ENCODE assay signal across 25 mouse cellular contexts in genomic region chr1:177803511-177803910, GRCm38 (mm10).
"Had no signal": no experiment of that assay in that cellular context is flagged by ENCODE, and none has a peak within 500 bp of the region (broad histone marks: within the 10 kb centered on the region; RNA-seq: fewer than 3 reads in every experiment).

No protein-coding gene starts in this region.

- ATAC-seq: hindbrain, postnatal 0 days; intestine, embryonic 16.5 days; liver, postnatal 0 days had no signal

- H3K27me3 ChIP-seq: heart, embryonic 13.5 days; heart, embryonic 15.5 days; hindbrain, embryonic 13.5 days; hindbrain, embryonic 15.5 days; limb, embryonic 12.5 days; liver, embryonic 13.5 days; liver, embryonic 15.5 days had no signal

- H3K9me3 ChIP-seq: heart, embryonic 13.5 days; heart, embryonic 15.5 days; hindbrain, embryonic 13.5 days; hindbrain, embryonic 15.5 days; limb, embryonic 10.5 days; limb, embryonic 12.5 days; liver, embryonic 13.5 days; liver, embryonic 15.5 days had no signal

- H3K4me1 ChIP-seq: heart, embryonic 13.5 days; heart, embryonic 15.5 days; hindbrain, embryonic 13.5 days; hindbrain, embryonic 15.5 days; limb, embryonic 10.5 days; limb, embryonic 12.5 days; liver, embryonic 13.5 days; liver, embryonic 15.5 days had no signal

- H3K9ac ChIP-seq: heart, embryonic 13.5 days; heart, embryonic 15.5 days; hindbrain, embryonic 13.5 days; hindbrain, embryonic 15.5 days; limb, embryonic 12.5 days; liver, embryonic 13.5 days; liver, embryonic 15.5 days; liver, postnatal 0 days had no signal

- H3K27ac ChIP-seq: heart, embryonic 13.5 days; heart, embryonic 15.5 days; hindbrain, embryonic 13.5 days; hindbrain, embryonic 15.5 days; hindbrain, postnatal 0 days; layer of hippocampus, adult 2 months; left cerebral cortex, adult 2 months; limb, embryonic 10.5 days; limb, embryonic 12.5 days; liver, embryonic 13.5 days; liver, embryonic 15.5 days had no signal

- H3K4me3 ChIP-seq: heart, embryonic 13.5 days; heart, embryonic 15.5 days; hindbrain, embryonic 13.5 days; hindbrain, embryonic 15.5 days; layer of hippocampus, adult 2 months; left cerebral cortex, adult 2 months; limb, embryonic 10.5 days; limb, embryonic 12.5 days; liver, embryonic 13.5 days; liver, embryonic 15.5 days had no signal

- H3K4me2 ChIP-seq: heart, embryonic 11.5 days; heart, embryonic 13.5 days; heart, embryonic 15.5 days; hindbrain, embryonic 13.5 days; hindbrain, embryonic 15.5 days; limb, embryonic 12.5 days; liver, embryonic 13.5 days; liver, embryonic 15.5 days had no signal

- H3K36me3 ChIP-seq: heart, embryonic 13.5 days; heart, embryonic 15.5 days; hindbrain, embryonic 13.5 days; hindbrain, embryonic 15.5 days; limb, embryonic 10.5 days; limb, embryonic 12.5 days; liver, embryonic 13.5 days; liver, embryonic 15.5 days had no signal

- DNase-seq: gastrocnemius, postnatal 14 days; gastrocnemius, postnatal 36 days; heart, adult 18-20 months; heart, postnatal 14 days; heart, postnatal 36 days; kidney, adult 11 months; kidney, adult 8-10 months; kidney, postnatal 10 days; kidney, postnatal 25 days; kidney, postnatal 4 days; liver; liver, embryonic 13.5 days; liver, postnatal 0 days had no signal
